Mouse (Mus musculus) CH12.LX (cell line): ENCODE measurements around the gene Zfp827. TPM values are rescaled to one million over a fixed set of nuclear protein-coding genes. Genes with fewer than 3 reads are reported as not detected.

Source experiments
- DNase-seq: peaks from one replicate; pipeline ENCODE4 v3.0.0-alpha.2; 2013; ENCODE audit errors: extremely low read depth
- H3K27ac ChIP-seq: 2 replicates; pipeline ENCODE4 v1.5.1; 2012; ENCODE audit warnings: low read depth, mild to moderate bottlenecking, control low read depth, moderate library complexity; ENCODE audit not compliant: insufficient read depth
- H3K27me3 ChIP-seq: replicated peaks from 2 replicates; pipeline ENCODE3; 2012; ENCODE audit warnings: inconsistent platforms
- H3K36me3 ChIP-seq, 2 experiments: replicated peaks in 1 of 2; 2 replicates each; pipeline versions ENCODE3 to v1.6.1; 2012; ENCODE audit warnings: inconsistent platforms in 1 of 2, low read length in 1 of 2, mild to moderate bottlenecking in 1 of 2, mixed read lengths in 1 of 2, moderate library complexity in 1 of 2; ENCODE audit not compliant: control insufficient read depth in 1 of 2, insufficient read depth in 1 of 2
- H3K4me1 ChIP-seq, 2 experiments: 2 replicates each; pipeline ENCODE4 v1.6.1; 2012; ENCODE audit warnings: inconsistent platforms in 1 of 2, moderate library complexity in 1 of 2; ENCODE audit not compliant: insufficient read depth in 2 of 2, control insufficient read depth in 1 of 2
- H3K4me2 ChIP-seq: 2 replicates; pipeline ENCODE4 v1.6.1; 2012; ENCODE audit warnings: low read depth, mild to moderate bottlenecking, control low read depth; ENCODE audit not compliant: poor library complexity, insufficient read depth, severe bottlenecking
- H3K4me3 ChIP-seq, 3 experiments: fragments of 150-350 bp in 1 of 3; sonication (generic) in 1 of 3; replicated peaks in 1 of 3; 2 replicates each; pipeline versions ENCODE3 to v1.5.1; 2011 to 2012; ENCODE audit warnings: low read depth in 2 of 3, low read length in 2 of 3, mild to moderate bottlenecking in 2 of 3, moderate library complexity in 2 of 3, control low read depth in 1 of 3, improper control_type of control experiment in 1 of 3, inconsistent platforms in 1 of 3, mixed read lengths in 1 of 3; ENCODE audit not compliant: poor library complexity in 1 of 3
- H3K79me2 ChIP-seq: replicated peaks from 2 replicates; pipeline ENCODE4 v1.6.1; 2012; ENCODE audit warnings: mild to moderate bottlenecking, moderate library complexity; ENCODE audit not compliant: control insufficient read depth, poor library complexity, insufficient read depth, severe bottlenecking; ENCODE audit errors: extremely low read depth
- H3K9ac ChIP-seq: 2 replicates; pipeline ENCODE4 v1.6.1; 2012; ENCODE audit warnings: low read depth, mild to moderate bottlenecking, control low read depth, moderate library complexity; ENCODE audit not compliant: insufficient read depth
- H3K9me3 ChIP-seq: replicated peaks from 2 replicates; pipeline ENCODE3; 2012; ENCODE audit warnings: low read length, inconsistent platforms, mixed read lengths
- CHD2 ChIP-seq: IDR thresholded peaks from 2 replicates; pipeline ENCODE4 v1.6.1; 2011; ENCODE audit warnings: low read length, improper control_type of control experiment
- E2F4 ChIP-seq: IDR thresholded peaks from 2 replicates; pipeline ENCODE4 v1.6.1; 2011; ENCODE audit warnings: low read depth, low read length, improper control_type of control experiment; ENCODE audit not compliant: insufficient replicate concordance
- HCFC1 ChIP-seq: IDR thresholded peaks from 2 replicates; pipeline ENCODE4 v1.6.1; 2012; ENCODE audit warnings: low read depth, mild to moderate bottlenecking, inconsistent platforms, low read length, improper control_type of control experiment
- JUND ChIP-seq: conservative IDR thresholded peaks from 2 replicates; pipeline ENCODE4 v1.6.1; 2011; ENCODE audit warnings: low read depth, low read length, improper control_type of control experiment
- KAT2A ChIP-seq: IDR thresholded peaks from 2 replicates; pipeline ENCODE4 v1.6.1; 2012; ENCODE audit warnings: low read length, improper control_type of control experiment, inconsistent platforms; ENCODE audit not compliant: insufficient replicate concordance
- MAFK ChIP-seq: IDR thresholded peaks from 2 replicates; pipeline ENCODE4 v1.6.1; 2011; ENCODE audit warnings: low read length, improper control_type of control experiment; ENCODE audit not compliant: insufficient replicate concordance
- MAX ChIP-seq: IDR thresholded peaks from 2 replicates; pipeline ENCODE4 v1.6.1; 2011; ENCODE audit warnings: low read length, improper control_type of control experiment
- MYC ChIP-seq: IDR thresholded peaks from 2 replicates; pipeline ENCODE4 v1.6.1; 2011; ENCODE audit warnings: low read depth, mild to moderate bottlenecking, improper control_type of control experiment, low read length
- NELFE ChIP-seq: IDR thresholded peaks from 2 replicates; pipeline ENCODE4 v1.6.1; 2011; ENCODE audit warnings: low read depth, low read length, improper control_type of control experiment
- NRF1 ChIP-seq: IDR thresholded peaks from 2 replicates; pipeline ENCODE4 v1.6.1; 2014; ENCODE audit warnings: low read depth, mild to moderate bottlenecking, inconsistent platforms, low read length, improper control_type of control experiment, moderate library complexity
- PAX5 ChIP-seq: IDR thresholded peaks from 2 replicates; pipeline ENCODE4 v1.6.1; 2012; ENCODE audit warnings: low read length, inconsistent platforms, mixed read lengths
- POLR2A ChIP-seq: IDR thresholded peaks from 2 replicates; pipeline ENCODE4 v1.6.1; 2011; ENCODE audit warnings: low read depth, mild to moderate bottlenecking, improper control_type of control experiment, low read length
- RCOR1 ChIP-seq: conservative IDR thresholded peaks from 2 replicates; pipeline ENCODE4 v1.6.1; 2012; ENCODE audit warnings: low read depth, mild to moderate bottlenecking, inconsistent platforms, low read length, improper control_type of control experiment
- SIN3A ChIP-seq: IDR thresholded peaks from 2 replicates; pipeline ENCODE4 v1.6.1; 2012; ENCODE audit warnings: low read length, improper control_type of control experiment, inconsistent platforms
- TCF12 ChIP-seq: IDR thresholded peaks from 2 replicates; pipeline ENCODE4 v1.6.1; 2014; ENCODE audit warnings: low read depth, mild to moderate bottlenecking, inconsistent platforms, low read length, improper control_type of control experiment
- UBTF ChIP-seq: IDR thresholded peaks from 2 replicates; pipeline ENCODE4 v1.6.1; 2012; ENCODE audit warnings: low read depth, mild to moderate bottlenecking, inconsistent platforms, low read length, improper control_type of control experiment, moderate library complexity
- USF1 ChIP-seq: IDR thresholded peaks from 2 replicates; pipeline ENCODE4 v1.6.1; 2014; ENCODE audit warnings: low read depth, mild to moderate bottlenecking, inconsistent platforms, low read length, improper control_type of control experiment
- USF2 ChIP-seq: conservative IDR thresholded peaks from 2 replicates; pipeline ENCODE4 v1.6.1; 2011; ENCODE audit warnings: low read depth, low read length, improper control_type of control experiment
- ZC3H11A ChIP-seq: IDR thresholded peaks from 2 replicates; pipeline ENCODE4 v1.6.1; 2012; ENCODE audit warnings: low read depth, mild to moderate bottlenecking, inconsistent platforms, low read length, improper control_type of control experiment
- ZKSCAN1 ChIP-seq: IDR thresholded peaks from 2 replicates; pipeline ENCODE4 v1.6.1; 2012; ENCODE audit warnings: low read depth, inconsistent platforms, low read length, improper control_type of control experiment, borderline replicate concordance
- ZMIZ1 ChIP-seq: IDR thresholded peaks from 2 replicates; pipeline ENCODE4 v1.6.1; 2012; ENCODE audit warnings: low read depth, mild to moderate bottlenecking, inconsistent platforms, low read length, improper control_type of control experiment
- dilution Hi-C: fragments of 300-500 bp; cut with MboI; formaldehyde crosslinking; loops from 2 replicates; pipeline ENCODE4 v1.14.3; 2020; ENCODE audit warnings: low sequenced_read_pairs; ENCODE audit not compliant: extremely low pct_unique_long_range_greater_than_20kb, extremely low pct_ligation_motif_present
- in situ Hi-C: fragments of 300-500 bp; cut with MboI; formaldehyde crosslinking; loops from 3 replicates; pipeline ENCODE4 v1.14.3; 2019; ENCODE audit warnings: low sequenced_read_pairs, low pct_ligation_motif_present, low pct_unique_long_range_greater_than_20kb, mixed read lengths
- polyA plus RNA-seq: library from polyadenylated mRNA; unstranded; fragments of >175 nt; gene quantifications from 2 replicates; pipeline ENCODE4 v1.2.1, GENCODE M21; 2012; ENCODE audit warnings: low read depth; ENCODE audit not compliant: insufficient read length
- total RNA-seq, 2 experiments: library from RNA; depleted of rRNA; stranded (reverse); fragments of 300-350 nt in 1 of 2; fragments of >200 nt in 1 of 2; gene quantifications; 2 replicates each; pipeline ENCODE4 v1.2.3; 2012 to 2014

The Zfp827 gene
- total and polyA plus RNA-seq, 3 experiments, result 4.3 to 11.1 (median 7.8) TPM

GRCm38 (mm10) chr8:79103923-79104580 lies 75.8 kb downstream of the Zfp827 start:
- Histone ChIP-seq H3K9ac (no peak overlapping the region), H3K9me3 (no peaks in the 10 kb centered on the region), H3K4me2 (no peak overlapping the region), H3K27ac (no peak overlapping the region), H3K79me2 (peaks cover 5% of the 10 kb centered on the region; the same call in 1 of the 2 replicates), H3K27me3 (no peaks in the 10 kb centered on the region), H3K4me1 (no peaks in the 10 kb centered on the region), H3K4me3 (no peak overlapping the region), H3K36me3 (peaks cover 44 to 76% of the 10 kb centered on the region in 2 experiments)
- TF ChIP-seq SIN3A (no peak), ZKSCAN1 (no peak), E2F4 (no peak), TCF12 (no peak), MAFK (no peak)
- no peak for DNase-seq
- in situ Hi-C loops (no loop called here), dilution Hi-C loops (no loop called here)

- TF ChIP-seq CHD2 (no peak), NELFE (no peak), MYC (no peak)
- H3K36me3 ChIP-seq, result peaks cover 44 to 76% of the 10 kb centered on the region in 2 experiments
- H3K27me3 ChIP-seq, result no peaks in the 10 kb centered on the region
- DNase-seq, result no peak
- H3K9ac ChIP-seq, result no peak overlapping the region
- no peaks in the 10 kb centered on the region for H3K4me1 ChIP-seq
- no peak overlapping the region for H3K4me2 ChIP-seq
- dilution Hi-C loops (no loop called here), in situ Hi-C loops (no loop called here)
- no peaks in the 10 kb centered on the region for H3K9me3 ChIP-seq
- no peak overlapping the region for H3K4me3 ChIP-seq
- peaks cover 5% of the 10 kb centered on the region for H3K79me2 ChIP-seq
- H3K27ac ChIP-seq, result no peak overlapping the region
Measured at GRCm38 (mm10) chr8:79104634-79105033, 76.4 kb downstream of the Zfp827 start.

GRCm38 (mm10) chr8:79105186-79105585 lies 76.9 kb downstream of the Zfp827 start:
- H3K27ac ChIP-seq, result no peak overlapping the region
- H3K79me2 ChIP-seq, result peaks cover 2% of the 10 kb centered on the region
- no peak overlapping the region for H3K4me2 ChIP-seq
- H3K9ac ChIP-seq, result no peak overlapping the region
- no peaks in the 10 kb centered on the region for H3K9me3 ChIP-seq
- in situ Hi-C loops (no loop called here), dilution Hi-C loops (no loop called here)
- no peaks in the 10 kb centered on the region for H3K4me1 ChIP-seq
- H3K36me3 ChIP-seq, result peaks cover 42 to 72% of the 10 kb centered on the region in 2 experiments
- no peak for DNase-seq
- TF ChIP-seq MAX (no peak), POLR2A (no peak), E2F4 (no peak), ZC3H11A (no peak), MAFK (no peak), SIN3A (no peak), USF2 (no peak), MYC (no peak), JUND (no peak), ZMIZ1 (no peak), USF1 (no peak), RCOR1 (no peak), HCFC1 (no peak), PAX5 (no peak), ZKSCAN1 (no peak), UBTF (no peak), CHD2 (no peak), NRF1 (no peak), KAT2A (no peak)
- no peaks in the 10 kb centered on the region for H3K27me3 ChIP-seq
- no peak overlapping the region for H3K4me3 ChIP-seq
